Mouse (Mus musculus) liver, adult 2 months (tissue): ENCODE measurements at regions not wholly inside any gene's neighbourhood (a gene's known extent, or its start where the extent isn't known, plus 50 kb on each side); places are given as distances from the start of the nearest gene placed in this dataset.

Experiments
- DNase-seq: peaks from one replicate; pipeline ENCODE4 v3.0.0-alpha.2; 2011; ENCODE audit warnings: low read depth, low spot score; ENCODE audit errors: extremely low read depth
- H3K27ac ChIP-seq: fragments of 200-500 bp; replicated peaks from 2 replicates; pipeline ENCODE4 v1.5.1; 2012; ENCODE audit warnings: low read depth, mild to moderate bottlenecking, control low read depth, inconsistent platforms, low read length; ENCODE audit not compliant: insufficient read depth
- H3K27me3 ChIP-seq: fragments of 200-500 bp; 2 replicates; pipeline ENCODE4 v1.6.1; 2012; ENCODE audit warnings: mild to moderate bottlenecking, moderate library complexity, low read length, inconsistent platforms; ENCODE audit not compliant: control insufficient read depth, insufficient read depth
- H3K36me3 ChIP-seq: fragments of 200-500 bp; 2 replicates; pipeline ENCODE4 v1.6.1; 2012; ENCODE audit warnings: low read length, inconsistent platforms; ENCODE audit not compliant: control insufficient read depth, insufficient read depth
- H3K4me1 ChIP-seq: fragments of 200-500 bp; 2 replicates; pipeline ENCODE4 v1.6.1; 2011; ENCODE audit warnings: low read length; ENCODE audit not compliant: control insufficient read depth, insufficient read depth
- H3K4me3 ChIP-seq: fragments of 200-500 bp; 2 replicates; pipeline ENCODE4 v1.5.1; 2011; ENCODE audit warnings: low read depth, mild to moderate bottlenecking, control low read depth, low read length, moderate library complexity; ENCODE audit not compliant: insufficient read depth
- H3K79me2 ChIP-seq: fragments of 200-500 bp; 2 replicates; pipeline ENCODE4 v1.6.1; 2012; ENCODE audit warnings: inconsistent platforms, mild to moderate bottlenecking, low read length, moderate library complexity; ENCODE audit not compliant: control insufficient read depth, insufficient read depth
- H3K9ac ChIP-seq: fragments of 200-500 bp; 2 replicates; pipeline ENCODE4 v1.6.1; 2012; ENCODE audit warnings: low read depth, mild to moderate bottlenecking, control low read depth, inconsistent platforms, low read length
- CTCF ChIP-seq: fragments of 200-500 bp; IDR thresholded peaks from 2 replicates; pipeline ENCODE4 v1.5.1; 2011; ENCODE audit warnings: low read depth, low read length, control low read depth
- POLR2A ChIP-seq: fragments of 200-500 bp; IDR thresholded peaks from 2 replicates; pipeline ENCODE4 v1.6.1; 2011; ENCODE audit warnings: low read length, control low read depth; ENCODE audit not compliant: insufficient read depth; ENCODE audit errors: extremely low read depth
- WGBS: fragments of 180-500 bp; shearing (Covaris S2); methylation state at CpG from one replicate; pipeline ENCODE4 v1.1.7; 2018; 5-methylcytosine and 5-hydroxymethylcytosine counted together

GRCm38 (mm10) chr9:120767396-120767795, 161.6 kb upstream of the Ctnnb1 start:
- DNase-seq, result peak; percentile 61
- Histone ChIP-seq H3K9ac (no peak overlapping the region), H3K4me1 (peaks cover 3% of the 10 kb centered on the region; the same call in 1 of the 2 replicates), H3K27me3 (no peaks in the 10 kb centered on the region), H3K36me3 (no peaks in the 10 kb centered on the region), H3K79me2 (no peaks in the 10 kb centered on the region), H3K27ac (no peak overlapping the region), H3K4me3 (no peak overlapping the region)
- TF ChIP-seq POLR2A (no peak), CTCF (no peak)
- WGBS, result 58% methylated on average over 4 of the region's 4 CpGs

DNA sequence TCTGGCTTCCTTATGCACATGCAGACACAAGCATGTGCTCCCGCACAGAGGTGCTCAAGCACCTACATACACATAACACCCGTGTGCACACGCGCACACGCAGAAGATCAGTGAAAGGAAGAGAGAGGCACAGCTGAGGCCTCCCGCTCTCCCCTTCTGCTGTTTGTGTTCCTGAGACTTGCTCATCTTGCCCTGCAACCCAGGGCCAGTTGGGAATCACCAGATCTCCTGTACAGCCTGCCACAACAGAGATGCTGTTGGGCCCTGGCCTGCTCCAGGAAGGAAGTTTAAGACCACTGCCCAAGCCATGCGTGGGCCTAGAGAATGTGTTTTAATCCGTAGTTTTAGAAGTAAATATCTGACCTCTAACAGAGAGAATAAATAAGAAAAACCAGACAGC, 160.0 kb upstream of the Ctnnb1 start:
- H3K27ac ChIP-seq, result no peak overlapping the region
- WGBS, result 94% methylated on average over 8 of the region's 8 CpGs
- H3K36me3 ChIP-seq, result no peaks in the 10 kb centered on the region
- H3K79me2 ChIP-seq, result no peaks in the 10 kb centered on the region
- no peak for DNase-seq
- H3K9ac ChIP-seq, result no peak overlapping the region
- no peaks in the 10 kb centered on the region for H3K27me3 ChIP-seq
- H3K4me3 ChIP-seq, result no peak overlapping the region
- peaks cover 3% of the 10 kb centered on the region; the same call in 1 of the 2 replicates for H3K4me1 ChIP-seq
- TF ChIP-seq CTCF (no peak), POLR2A (no peak)

- no peak for DNase-seq
- H3K36me3 ChIP-seq, result no peaks in the 10 kb centered on the region
- H3K27me3 ChIP-seq, result no peaks in the 10 kb centered on the region
- H3K27ac ChIP-seq, result no peak overlapping the region
- no peak overlapping the region for H3K4me3 ChIP-seq
- H3K79me2 ChIP-seq, result no peaks in the 10 kb centered on the region
- 76% methylated on average over 7 of the region's 7 CpGs for WGBS
- TF ChIP-seq CTCF, result no peak
- no peak for TF ChIP-seq POLR2A
- no peak overlapping the region for H3K9ac ChIP-seq
- H3K4me1 ChIP-seq, result no peaks in the 10 kb centered on the region
These were observed 159.3 kb upstream of the Ctnnb1 start for GRCm38 (mm10) chr9:120769679-120770078.

DNA sequence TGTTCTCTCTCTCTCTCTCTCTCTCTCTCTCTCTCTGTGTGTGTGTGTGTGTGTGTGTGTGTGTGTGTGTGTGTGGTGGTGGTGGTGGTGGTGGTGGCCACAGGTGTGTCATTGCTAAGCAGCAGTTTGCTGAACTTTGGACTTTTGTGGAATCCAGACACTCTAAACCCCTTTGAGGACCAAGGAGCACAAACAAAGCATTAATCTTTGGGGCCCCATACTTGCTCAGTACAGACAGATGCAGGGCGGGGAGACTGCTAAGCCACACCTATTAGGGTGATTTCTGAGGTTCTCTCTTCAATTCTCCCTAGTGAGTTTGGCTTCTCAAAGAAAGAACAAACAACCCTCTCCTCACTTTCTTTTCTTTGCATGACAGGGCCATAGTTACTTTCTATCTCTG, 158.1 kb upstream of the Ctnnb1 start:
- no peak overlapping the region for H3K4me3 ChIP-seq
- no peak overlapping the region for H3K9ac ChIP-seq
- no peaks in the 10 kb centered on the region for H3K79me2 ChIP-seq
- TF ChIP-seq CTCF (no peak), POLR2A (no peak)
- no peak overlapping the region for H3K27ac ChIP-seq
- 89% methylated on average over 1 of the region's 1 CpGs for WGBS
- no peak for DNase-seq
- no peaks in the 10 kb centered on the region for H3K27me3 ChIP-seq
- peaks cover 3% of the 10 kb centered on the region for H3K4me1 ChIP-seq
- no peaks in the 10 kb centered on the region for H3K36me3 ChIP-seq

DNA sequence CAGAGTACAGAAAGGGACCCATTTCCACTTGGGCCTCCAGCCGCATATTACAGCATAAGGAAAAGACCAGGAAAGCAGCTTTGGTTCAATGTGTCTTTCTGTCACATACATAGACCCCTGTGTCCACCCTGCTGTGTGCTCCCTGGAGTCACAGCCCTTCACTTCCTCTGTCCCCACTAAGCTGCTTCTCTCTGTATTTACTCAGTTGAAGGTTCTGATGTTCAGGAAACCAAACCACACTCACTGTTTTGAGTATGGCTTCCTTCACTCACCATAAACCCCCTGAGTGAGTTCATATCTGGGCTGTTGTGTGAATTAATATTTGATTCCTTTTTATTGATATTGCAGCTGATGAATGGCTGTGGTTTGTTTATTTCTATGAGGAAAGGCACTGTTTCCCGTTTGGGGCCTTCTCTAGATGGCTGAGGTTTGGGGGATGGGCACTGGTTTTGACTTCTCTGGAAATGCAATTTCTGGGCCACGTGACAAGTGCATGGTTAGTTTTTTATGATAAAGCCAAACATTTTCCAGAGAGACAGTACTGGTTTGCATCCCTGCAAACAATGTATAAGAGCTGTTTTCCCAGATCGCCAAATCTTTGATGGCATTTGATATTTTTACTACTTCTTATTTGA, 157.0 kb upstream of the Ctnnb1 start:
- H3K79me2 ChIP-seq, result no peaks in the 10 kb centered on the region
- H3K9ac ChIP-seq, result no peak overlapping the region
- no peaks in the 10 kb centered on the region for H3K27me3 ChIP-seq
- H3K4me1 ChIP-seq, result peaks cover 11% of the 10 kb centered on the region
- no peak overlapping the region for H3K27ac ChIP-seq
- H3K36me3 ChIP-seq, result no peaks in the 10 kb centered on the region
- no peak overlapping the region for H3K4me3 ChIP-seq
- 68% methylated on average over 4 of the region's 4 CpGs for WGBS
- TF ChIP-seq CTCF (no peak), POLR2A (no peak)
- DNase-seq, result no peak

- Histone ChIP-seq H3K79me2 (no peaks in the 10 kb centered on the region), H3K27ac (no peak overlapping the region), H3K27me3 (no peaks in the 10 kb centered on the region), H3K36me3 (no peaks in the 10 kb centered on the region), H3K9ac (no peak overlapping the region), H3K4me3 (no peak overlapping the region), H3K4me1 (peaks cover 12% of the 10 kb centered on the region)
- DNase-seq, result no peak
- TF ChIP-seq POLR2A (no peak), CTCF (no peak)
- 100% methylated on average over 1 of the region's 1 CpGs for WGBS
These were observed 154.8 kb upstream of the Ctnnb1 start for GRCm38 (mm10) chr9:120774251-120774650.
